Mouse (Mus musculus): ENCODE measurements around the gene Dok5.

- TF ChIP-seq CTCF (IDR thresholded peaks at IDR 0.05; ENCODE audit: extremely low read depth, insufficient read depth, insufficient read length, insufficient replicate concordance), result no peak
- no peak for TF ChIP-seq POLR2A (IDR thresholded peaks at IDR 0.05; ENCODE audit: low read depth, low read length)
Observed at GRCm38 (mm10) chr2:170915646-170916045, 184.0 kb downstream of the Dok5 start.
